Mouse (Mus musculus): ENCODE measurements around the gene Olfr982.

Gene Olfr982

GRCm38 (mm10) chr9:40073529-40073928 lies at the start of gene Olfr982:
Olfr982 (plus strand) TSS chr9:40073829.
- no peak for DNase-seq

GRCm38 (mm10) chr9:40050138-40050537 lies 23.5 kb upstream of the Olfr982 start:
- no peak for DNase-seq

- no peak for DNase-seq
Measured at GRCm38 (mm10) chr9:40093495-40093894, 19.9 kb downstream of the Olfr982 start, which contains the start of gene Olfr983. Olfr983 (minus strand) TSS chr9:40093595.

GRCm38 (mm10) chr9:40094769-40095168 lies 21.1 kb downstream of the Olfr982 start:
- no peak for DNase-seq

GRCm38 (mm10) chr9:40114106-40114505 lies 40.5 kb downstream of the Olfr982 start, which contains the start of gene Olfr984:
Olfr984 (minus strand) TSS chr9:40114206.
- DNase-seq = no peak

GRCm38 (mm10) chr9:40116645-40117286 lies 43.1 kb downstream of the Olfr982 start:
- peak; percentile 57 to 76 for DNase-seq

- DNase-seq = no peak
Measured at GRCm38 (mm10) chr9:40117287-40117659, 43.6 kb downstream of the Olfr982 start.
